Mouse (Mus musculus): ENCODE data around the gene Gcgr. TPM values are rescaled to one million over a fixed set of nuclear protein-coding genes. Genes with fewer than 3 reads are reported as not detected.
A peak's percentile ranks its signal among the peaks of the same experiment; 100 is the strongest.

The Gcgr gene
- polyA plus RNA-seq, 1 experiment from 2014 or later: 0.76 TPM

DNA sequence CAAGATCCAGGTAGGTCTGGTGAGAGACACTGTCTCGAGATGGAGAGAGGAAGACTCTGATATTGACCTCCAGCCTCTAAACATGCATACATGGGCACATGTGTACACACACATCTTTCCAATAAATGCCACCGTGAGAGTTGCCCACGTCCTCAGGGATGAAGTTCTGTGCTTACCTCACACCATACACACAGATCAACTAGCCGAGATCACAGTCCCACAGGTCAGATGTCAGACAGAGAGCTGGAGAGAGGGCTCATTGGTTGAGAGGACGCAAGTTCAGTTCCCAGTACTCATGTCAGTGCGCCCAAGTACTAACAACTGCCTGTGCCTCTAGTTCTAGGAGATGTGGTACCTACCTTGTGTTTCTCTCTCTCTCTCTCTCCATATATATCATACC is 29.5 kb upstream of the Gcgr start:
- 43% methylated on average over 6 of the region's 6 CpGs for WGBS
- TF ChIP-seq EP300 (IDR thresholded peaks at IDR 0.05): no peak
- TF ChIP-seq CTCF (IDR thresholded peaks at IDR 0.05): no peak
- Histone ChIP-seq H3K4me3 (ENCODE audit: low read depth, low read length) (no peak overlapping the region), H3K4me2 (replicated peaks; ENCODE audit: low read depth, low read length) (no peak overlapping the region), H3K27ac (ENCODE audit: low read length) (peak overlapping the region; percentile 55; the same call in 1 of the 2 replicates), H3K27me3 (replicated peaks; ENCODE audit: insufficient read depth, low read length) (no peaks in the 10 kb centered on the region), H3K4me1 (ENCODE audit: insufficient read depth, low read depth, low read length) (no peaks in the 10 kb centered on the region), H3K36me3 (ENCODE audit: insufficient read depth, low read length) (peaks cover 22% of the 10 kb centered on the region; the same call in 1 of the 2 replicates), H3K9me3 (ENCODE audit: low read length) (no peaks in the 10 kb centered on the region), H3K9ac (replicated peaks; ENCODE audit: low read depth) (no peak overlapping the region)
- ATAC-seq (no peak), DNase-seq (ENCODE audit: low spot score) (no peak)

DNA sequence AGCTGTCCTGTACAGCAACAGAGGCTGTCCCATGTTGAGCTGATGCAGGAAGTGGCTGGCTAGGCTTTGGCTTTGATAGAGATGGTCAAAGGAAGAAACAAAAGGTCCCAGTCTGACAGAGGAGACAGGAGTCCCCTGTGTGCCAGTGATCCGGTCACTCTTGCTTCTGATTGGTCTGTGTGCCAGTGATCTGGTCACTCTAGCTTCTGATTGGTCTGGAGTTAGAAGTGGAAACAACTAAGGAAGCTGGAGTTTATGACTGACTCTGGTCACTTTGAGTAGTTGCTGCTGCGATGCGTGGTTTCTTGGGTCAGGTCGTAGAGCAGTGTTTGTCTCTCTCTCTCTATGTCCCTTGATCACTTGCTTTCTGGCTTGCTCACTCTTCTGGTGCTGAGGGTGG is 28.8 kb upstream of the Gcgr start:
- ATAC-seq (no peak), DNase-seq (ENCODE audit: low spot score) (no peak)
- H3K9me3 ChIP-seq (ENCODE audit: low read length): no peaks in the 10 kb centered on the region
- 74% methylated on average over 4 of the region's 4 CpGs for WGBS
- peaks cover 15% of the 10 kb centered on the region; the same call in 1 of the 2 replicates for H3K36me3 ChIP-seq (ENCODE audit: insufficient read depth, low read length)
- no peak overlapping the region for H3K4me2 ChIP-seq (replicated peaks; ENCODE audit: low read depth, low read length)
- H3K4me3 ChIP-seq (ENCODE audit: low read depth, low read length): no peak overlapping the region
- no peaks in the 10 kb centered on the region for H3K27me3 ChIP-seq (replicated peaks; ENCODE audit: insufficient read depth, low read length)
- H3K9ac ChIP-seq (replicated peaks; ENCODE audit: low read depth): no peak overlapping the region
- no peak for TF ChIP-seq CTCF (IDR thresholded peaks at IDR 0.05)
- no peak for TF ChIP-seq EP300 (IDR thresholded peaks at IDR 0.05)
- no peak overlapping the region for H3K27ac ChIP-seq (ENCODE audit: low read length)
- H3K4me1 ChIP-seq (ENCODE audit: insufficient read depth, low read depth, low read length): no peaks in the 10 kb centered on the region

DNA sequence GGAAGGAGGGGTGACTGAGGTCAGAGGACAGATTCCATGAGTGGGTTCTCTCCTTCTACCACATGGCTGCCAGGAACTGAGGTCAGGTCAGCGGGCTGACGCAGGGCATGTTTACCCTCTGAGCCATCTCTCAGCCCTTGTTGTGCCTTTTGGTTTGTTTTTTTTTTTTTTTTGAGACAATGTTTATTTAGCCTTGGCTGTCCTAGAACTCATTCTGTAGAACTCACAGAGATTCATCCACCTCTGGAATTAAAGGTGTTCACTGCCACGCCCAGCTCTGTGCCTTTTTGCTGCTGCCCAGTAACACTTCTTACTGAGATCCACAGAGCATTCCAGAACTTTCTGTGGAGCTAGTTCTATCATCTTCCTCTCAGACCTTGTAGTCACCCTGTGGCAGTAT is 24.8 kb upstream of the Gcgr start:
- DNase-seq (ENCODE audit: low spot score) (no peak), ATAC-seq (no peak)
- 67% methylated on average over 3 of the region's 3 CpGs for WGBS
- H3K27ac ChIP-seq (ENCODE audit: low read length): 0 out of 2 replicates have a peak overlapping the region, but pooled peaks have one; percentile 85
- H3K27me3 ChIP-seq (replicated peaks; ENCODE audit: insufficient read depth, low read length): no peaks in the 10 kb centered on the region
- H3K36me3 ChIP-seq (ENCODE audit: insufficient read depth, low read length): no peaks in the 10 kb centered on the region
- H3K4me3 ChIP-seq (ENCODE audit: low read depth, low read length): no peak overlapping the region
- H3K4me1 ChIP-seq (ENCODE audit: insufficient read depth, low read depth, low read length): peaks cover 6% of the 10 kb centered on the region; the same call in 1 of the 2 replicates
- no peak overlapping the region for H3K9ac ChIP-seq (replicated peaks; ENCODE audit: low read depth)
- no peak for TF ChIP-seq EP300 (IDR thresholded peaks at IDR 0.05)
- no peak for TF ChIP-seq CTCF (IDR thresholded peaks at IDR 0.05)
- H3K4me2 ChIP-seq (replicated peaks; ENCODE audit: low read depth, low read length): no peak overlapping the region
- no peaks in the 10 kb centered on the region for H3K9me3 ChIP-seq (ENCODE audit: low read length)

- H3K27me3 ChIP-seq (replicated peaks; ENCODE audit: insufficient read depth, low read length): no peaks in the 10 kb centered on the region
- H3K9me3 ChIP-seq (ENCODE audit: low read length): no peaks in the 10 kb centered on the region
- H3K9ac ChIP-seq (replicated peaks; ENCODE audit: low read depth): no peak overlapping the region
- H3K4me3 ChIP-seq (ENCODE audit: low read depth, low read length): no peak overlapping the region
- TF ChIP-seq EP300 (IDR thresholded peaks at IDR 0.05) (no peak), CTCF (IDR thresholded peaks at IDR 0.05) (peak; percentile 72)
- peaks cover 6% of the 10 kb centered on the region; the same call in 1 of the 2 replicates for H3K4me1 ChIP-seq (ENCODE audit: insufficient read depth, low read depth, low read length)
- no peak overlapping the region for H3K4me2 ChIP-seq (replicated peaks; ENCODE audit: low read depth, low read length)
- H3K27ac ChIP-seq (ENCODE audit: low read length): peak overlapping the region; percentile 85
- ATAC-seq (peak; percentile 60), DNase-seq (ENCODE audit: low spot score) (peak; percentile 88)
- 48% methylated on average over 4 of the region's 4 CpGs for WGBS
- H3K36me3 ChIP-seq (ENCODE audit: insufficient read depth, low read length): no peaks in the 10 kb centered on the region
Observed at GRCm38 (mm10) chr11:120506899-120507298, 23.6 kb upstream of the Gcgr start.

DNA sequence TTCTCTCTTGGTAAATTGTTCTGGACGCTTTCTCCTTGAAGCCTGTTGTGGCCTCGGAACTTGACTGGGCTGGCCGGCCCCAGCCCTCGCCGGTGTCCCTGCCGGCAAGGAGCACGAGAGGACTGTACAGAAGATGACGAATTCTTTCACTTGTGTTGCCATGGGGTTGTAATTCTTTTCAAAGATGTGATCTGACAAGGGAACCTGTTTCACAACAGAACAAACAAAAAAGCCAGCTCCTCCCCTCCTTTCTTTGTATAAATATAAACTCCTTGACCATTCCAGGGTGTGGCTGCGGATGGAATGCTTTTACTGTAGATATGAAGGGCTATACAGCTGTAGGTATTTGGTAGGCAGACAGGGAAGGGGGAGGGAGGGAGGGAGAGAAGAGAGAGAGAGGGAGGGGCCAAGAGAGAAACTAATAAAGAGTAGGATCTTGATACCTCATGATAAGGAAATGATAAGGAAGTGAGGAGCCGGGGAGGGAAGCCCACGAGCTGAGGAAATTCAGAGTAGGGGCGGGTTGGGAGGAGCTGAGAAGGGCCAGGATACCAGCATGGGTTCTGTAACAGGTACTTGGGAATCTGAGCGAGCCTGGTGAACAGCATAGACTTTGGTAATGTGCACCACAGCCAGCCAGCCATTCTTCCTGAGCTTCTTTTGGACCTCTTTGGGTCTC is 22.7 kb upstream of the Gcgr start:
- DNase-seq (ENCODE audit: low spot score): peak; percentile 96

GRCm38 (mm10) chr11:120508290-120508870 is 22.1 kb upstream of the Gcgr start:
- ATAC-seq (peak; percentile 18), DNase-seq (ENCODE audit: low spot score) (no peak)
- H3K9ac ChIP-seq (replicated peaks; ENCODE audit: low read depth): no peak overlapping the region
- WGBS: 63% methylated on average over 9 of the region's 9 CpGs
- H3K4me3 ChIP-seq (ENCODE audit: low read depth, low read length): no peak overlapping the region
- H3K36me3 ChIP-seq (ENCODE audit: insufficient read depth, low read length): no peaks in the 10 kb centered on the region
- H3K4me2 ChIP-seq (replicated peaks; ENCODE audit: low read depth, low read length): no peak overlapping the region
- H3K4me1 ChIP-seq (ENCODE audit: insufficient read depth, low read depth, low read length): peaks cover 6% of the 10 kb centered on the region; the same call in 1 of the 2 replicates
- no peak for TF ChIP-seq EP300 (IDR thresholded peaks at IDR 0.05)
- no peak for TF ChIP-seq CTCF (IDR thresholded peaks at IDR 0.05)
- no peaks in the 10 kb centered on the region for H3K9me3 ChIP-seq (ENCODE audit: low read length)
- peak overlapping the region; percentile 88 for H3K27ac ChIP-seq (ENCODE audit: low read length)
- H3K27me3 ChIP-seq (replicated peaks; ENCODE audit: insufficient read depth, low read length): no peaks in the 10 kb centered on the region

More for the DNA sequence above, 22.7 kb upstream of the Gcgr start:
- Histone ChIP-seq H3K9me3 (ENCODE audit: low read length) (no peaks in the 10 kb centered on the region), H3K4me2 (replicated peaks; ENCODE audit: low read depth, low read length) (no peak overlapping the region), H3K27ac (ENCODE audit: low read length) (peak overlapping the region; percentile 88), H3K9ac (replicated peaks; ENCODE audit: low read depth) (no peak overlapping the region), H3K4me1 (ENCODE audit: insufficient read depth, low read depth, low read length) (peaks cover 6% of the 10 kb centered on the region; the same call in 1 of the 2 replicates), H3K4me3 (ENCODE audit: low read depth, low read length) (no peak overlapping the region), H3K36me3 (ENCODE audit: insufficient read depth, low read length) (no peaks in the 10 kb centered on the region), H3K27me3 (replicated peaks; ENCODE audit: insufficient read depth, low read length) (no peaks in the 10 kb centered on the region)
- 43% methylated on average over 13 of the region's 13 CpGs for WGBS
- peak; percentile 93 for ATAC-seq
- peak; percentile 96 for TF ChIP-seq EP300 (IDR thresholded peaks at IDR 0.05)
- no peak for TF ChIP-seq CTCF (IDR thresholded peaks at IDR 0.05)

Data from lung, postnatal 0 days (tissue).